Mouse (Mus musculus) myocyte (in vitro differentiated cells): ENCODE data around the gene Psd.

Experiments
- CEBPB ChIP-seq: IDR thresholded peaks from 2 replicates; pipeline ENCODE4 v1.6.1; 2011; ENCODE audit warnings: mild to moderate bottlenecking, moderate library complexity; ENCODE audit not compliant: poor library complexity, insufficient read depth, severe bottlenecking
- E2F4 ChIP-seq: IDR thresholded peaks from one replicate; pipeline ENCODE4 v1.6.1; 2011; ENCODE audit warnings: mild to moderate bottlenecking, control low read depth, moderate library complexity; ENCODE audit not compliant: insufficient read depth
- MAX ChIP-seq: IDR thresholded peaks from one replicate; pipeline ENCODE4 v1.6.1; 2011; ENCODE audit warnings: low read depth, mild to moderate bottlenecking, control low read depth
- MYOD1 ChIP-seq, 3 experiments: IDR thresholded peaks; one replicate each; pipeline ENCODE4 v1.6.1; 2011; ENCODE audit warnings: control low read depth in 2 of 3, low read depth in 2 of 3, mild to moderate bottlenecking in 2 of 3, moderate library complexity in 1 of 3; ENCODE audit not compliant: insufficient read length in 2 of 3, control insufficient read depth in 1 of 3
- MYOG ChIP-seq, 3 experiments: IDR thresholded peaks; one replicate each; pipeline ENCODE4 v1.6.1; 2011; ENCODE audit warnings: control low read depth in 2 of 3, low read depth in 2 of 3, mild to moderate bottlenecking in 2 of 3; ENCODE audit not compliant: insufficient read length in 2 of 3, control insufficient read depth in 1 of 3, insufficient read depth in 1 of 3
- POLR2A ChIP-seq: IDR thresholded peaks from one replicate; pipeline ENCODE4 v1.6.1; 2011; ENCODE audit warnings: low read depth, mild to moderate bottlenecking, control low read depth, moderate library complexity; ENCODE audit not compliant: insufficient read length
- POLR2AphosphoS2 ChIP-seq: IDR thresholded peaks from one replicate; pipeline ENCODE4 v1.6.1; 2011; ENCODE audit warnings: low read depth, control low read depth; ENCODE audit not compliant: insufficient read length
- REST ChIP-seq: IDR thresholded peaks from one replicate; pipeline ENCODE4 v1.6.1; 2011; ENCODE audit warnings: mild to moderate bottlenecking, control low read depth, moderate library complexity; ENCODE audit not compliant: insufficient read depth, insufficient read length
- SRF ChIP-seq: IDR thresholded peaks from one replicate; pipeline ENCODE4 v1.6.1; 2011; ENCODE audit warnings: low read depth; ENCODE audit not compliant: control insufficient read depth, insufficient read length
- TCF12 ChIP-seq: IDR thresholded peaks from one replicate; pipeline ENCODE4 v1.6.1; 2011; ENCODE audit warnings: mild to moderate bottlenecking, control low read depth; ENCODE audit not compliant: poor library complexity, insufficient read depth, severe bottlenecking
- TCF3 ChIP-seq: IDR thresholded peaks from one replicate; pipeline ENCODE4 v1.6.1; 2011; ENCODE audit warnings: low read depth, control low read depth; ENCODE audit not compliant: insufficient read length
- USF1 ChIP-seq: IDR thresholded peaks from one replicate; pipeline ENCODE4 v1.6.1; 2011; ENCODE audit warnings: low read depth, mild to moderate bottlenecking, control low read depth, moderate library complexity

- TF ChIP-seq POLR2A (peak; percentile 76), E2F4 (no peak), USF1 (no peak), MAX (no peak), MYOD1 (IDR thresholded peaks at IDR 0.05; ENCODE audit: control insufficient read depth in 1 of 3, insufficient read length in 2 of 3, low read depth in 2 of 3) (peak in 1 of 3 experiments; percentile 43), TCF3 (no peak), CEBPB (no peak), REST (no peak), POLR2AphosphoS2 (peak; percentile 71), MYOG (IDR thresholded peaks at IDR 0.05; ENCODE audit: control insufficient read depth in 1 of 3, insufficient read depth in 1 of 3, insufficient read length in 2 of 3, low read depth in 2 of 3) (peak in 1 of 3 experiments; percentile 31), TCF12 (no peak), SRF (no peak)
Observed at GRCm38 (mm10) chr19:46305432-46306267, 21.3 kb downstream of the Psd start.
